Mouse (Mus musculus) spleen, postnatal 4 days (tissue): Measurements from ENCODE around the gene Ak1.

Source experiments
- DNase-seq, 2 experiments: peaks; one replicate each; pipeline ENCODE4 v3.0.0; 2022; ENCODE audit warnings: low spot score in 2 of 2

The Ak1 gene

GRCm38 (mm10) chr2:32654743-32655393 is 33.3 kb downstream of the Ak1 start:
- DNase-seq: no peak

DNA sequence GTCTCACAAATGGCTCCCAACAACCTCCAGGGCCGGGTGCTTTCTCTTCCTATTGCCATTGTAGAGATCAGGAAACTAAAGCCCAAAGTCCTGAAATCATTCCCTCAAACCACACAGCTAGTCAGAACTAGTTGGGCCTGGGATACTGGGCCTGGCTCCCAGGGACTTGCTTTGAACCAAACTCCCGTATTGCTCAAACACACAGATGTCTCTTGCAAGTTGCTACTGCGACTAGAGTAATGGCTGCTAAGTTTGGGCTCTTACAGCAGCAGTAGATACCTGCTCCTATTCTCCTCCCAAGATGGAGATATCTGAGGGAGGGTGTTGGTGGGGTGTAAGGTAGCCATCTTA is 33.8 kb downstream of the Ak1 start:
- DNase-seq: no peak

DNA sequence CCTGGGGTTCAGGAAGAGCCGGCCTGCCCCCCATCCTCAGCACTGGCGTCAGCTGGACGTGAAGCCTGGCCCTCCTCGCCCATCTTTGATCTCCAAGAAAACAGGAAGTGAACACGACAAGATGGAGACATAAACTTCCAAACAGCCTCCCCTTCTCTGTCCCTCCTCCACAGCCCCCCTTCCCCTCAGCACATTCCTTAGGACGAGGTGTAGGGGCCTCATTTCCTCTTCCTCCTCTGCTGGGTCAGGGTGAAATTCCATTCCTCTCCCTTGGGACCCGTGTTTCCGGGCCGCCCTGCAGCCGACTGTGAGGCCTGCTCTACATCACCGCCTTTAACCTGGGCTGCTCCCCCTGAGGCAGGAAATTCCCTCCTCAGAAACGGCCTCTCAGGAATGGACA is 34.3 kb downstream of the Ak1 start:
- DNase-seq: no peak

DNA sequence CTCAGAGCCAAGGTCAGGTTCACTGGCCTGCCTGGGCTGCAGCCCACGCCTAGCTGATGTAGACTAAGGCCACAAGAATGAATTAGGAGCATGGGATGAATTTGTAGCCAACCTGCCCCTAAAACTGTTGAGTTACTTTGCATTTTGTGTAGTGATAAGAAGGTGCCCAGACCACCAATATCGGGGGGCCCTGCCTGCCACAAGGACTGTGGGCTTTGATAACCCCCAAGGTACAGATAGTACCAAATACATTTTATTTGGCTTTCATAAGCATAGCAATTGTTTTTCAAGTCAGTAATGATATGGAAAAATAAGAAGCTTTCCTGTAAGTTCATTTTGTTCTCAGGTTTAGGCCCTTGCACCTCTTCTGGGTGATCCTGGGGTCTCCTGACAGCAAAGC is 37.3 kb downstream of the Ak1 start:
- no peak for DNase-seq

GRCm38 (mm10) chr2:32661509-32662107 is 40.0 kb downstream of the Ak1 start:
- DNase-seq: no peak

DNA sequence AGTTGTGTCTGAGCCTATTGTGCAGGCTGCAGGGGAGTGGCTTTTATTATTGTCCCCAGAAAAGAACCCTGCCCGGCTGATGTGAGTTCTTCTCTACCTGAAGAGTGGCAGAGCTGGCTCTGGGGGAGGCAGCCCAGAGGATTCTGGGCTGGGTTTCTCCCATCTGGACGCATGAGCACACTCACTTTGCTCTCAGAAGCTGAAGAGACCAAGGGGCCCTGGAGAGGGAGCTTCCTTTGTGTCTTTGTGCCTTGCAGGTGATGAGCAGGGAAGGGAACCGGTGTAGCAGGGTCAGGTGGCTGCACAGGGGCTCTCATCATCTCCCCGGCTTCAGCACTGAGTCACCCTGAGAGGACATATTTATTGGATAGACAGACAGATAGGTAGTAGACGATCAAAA is 40.7 kb downstream of the Ak1 start:
- no peak for DNase-seq

- DNase-seq: no peak
Observed at GRCm38 (mm10) chr2:32665345-32665744, 43.8 kb downstream of the Ak1 start.

- no peak for DNase-seq
Observed at GRCm38 (mm10) chr2:32665853-32666252, 44.3 kb downstream of the Ak1 start.

DNA sequence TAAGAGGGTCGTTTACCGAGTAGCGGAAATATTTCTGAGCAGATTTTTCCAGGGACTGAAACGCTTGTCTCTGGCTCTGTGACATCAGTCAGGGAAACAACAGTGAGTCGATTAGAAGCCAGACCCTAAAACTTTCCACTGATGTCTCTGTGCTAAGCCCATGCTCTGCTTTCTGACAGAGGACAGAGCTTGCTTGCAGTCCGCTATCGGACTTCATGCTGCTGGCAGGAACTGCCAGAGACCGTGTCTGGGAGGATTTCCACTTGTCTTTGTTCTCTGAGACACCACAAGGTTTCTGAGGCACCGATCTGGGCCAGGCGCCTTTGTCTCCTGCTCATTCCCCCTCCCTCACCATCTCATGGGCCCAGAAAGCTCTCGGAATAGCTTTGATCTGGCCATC is 46.2 kb downstream of the Ak1 start:
- no peak for DNase-seq

DNA sequence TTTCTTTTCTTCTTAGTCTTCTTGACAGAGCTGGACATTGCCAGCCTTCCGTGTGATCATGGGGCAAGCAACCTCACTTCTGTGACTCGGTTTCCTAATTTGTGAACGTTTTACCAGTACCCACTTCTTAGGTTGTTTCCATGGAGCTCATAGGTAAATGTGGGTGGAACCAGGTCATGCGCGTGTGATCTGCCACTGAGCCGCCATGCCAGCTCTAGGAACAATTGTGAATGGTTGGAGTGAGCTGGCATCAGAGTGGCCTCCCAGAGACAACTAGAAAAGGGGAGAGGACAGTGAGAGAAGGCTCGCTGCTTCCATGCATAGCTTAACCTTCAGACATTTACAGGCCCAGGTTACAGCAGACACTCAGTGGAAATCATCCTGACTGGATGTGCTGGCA is 46.6 kb downstream of the Ak1 start:
- no peak for DNase-seq

- no peak for DNase-seq
Observed at GRCm38 (mm10) chr2:32669876-32670275, 48.3 kb downstream of the Ak1 start.

DNA sequence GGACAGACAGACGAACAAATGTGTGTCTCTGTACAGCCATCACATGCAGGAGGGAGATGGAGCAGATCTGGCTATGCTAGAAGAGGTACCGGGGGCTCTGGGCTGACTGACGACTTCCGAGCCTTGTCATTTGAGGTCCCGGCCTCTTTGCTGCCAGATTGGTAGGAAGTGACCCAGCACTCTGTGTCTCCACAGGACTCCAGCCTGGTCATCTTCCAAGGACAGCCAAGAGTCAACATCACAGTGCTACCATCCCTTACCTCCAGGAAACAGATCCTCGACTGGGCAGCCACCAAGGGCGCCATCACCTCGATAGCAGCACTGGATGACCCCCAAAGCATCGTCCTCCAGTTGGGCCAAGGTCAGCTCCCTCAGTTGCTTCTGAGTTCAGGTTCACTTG is 49.6 kb downstream of the Ak1 start:
- no peak for DNase-seq

GRCm38 (mm10) chr2:32671907-32672595 is 50.5 kb downstream of the Ak1 start:
- DNase-seq: no peak

GRCm38 (mm10) chr2:32673176-32673917 is 51.8 kb downstream of the Ak1 start:
- no peak for DNase-seq

- no peak for DNase-seq
Observed at GRCm38 (mm10) chr2:32676821-32677220, 55.3 kb downstream of the Ak1 start.

GRCm38 (mm10) chr2:32677683-32678082 is 56.1 kb downstream of the Ak1 start:
- no peak for DNase-seq

GRCm38 (mm10) chr2:32680051-32680451 is 58.5 kb downstream of the Ak1 start:
- DNase-seq: no peak

- DNase-seq: no peak
Observed at GRCm38 (mm10) chr2:32680961-32681650, 59.5 kb downstream of the Ak1 start.

DNA sequence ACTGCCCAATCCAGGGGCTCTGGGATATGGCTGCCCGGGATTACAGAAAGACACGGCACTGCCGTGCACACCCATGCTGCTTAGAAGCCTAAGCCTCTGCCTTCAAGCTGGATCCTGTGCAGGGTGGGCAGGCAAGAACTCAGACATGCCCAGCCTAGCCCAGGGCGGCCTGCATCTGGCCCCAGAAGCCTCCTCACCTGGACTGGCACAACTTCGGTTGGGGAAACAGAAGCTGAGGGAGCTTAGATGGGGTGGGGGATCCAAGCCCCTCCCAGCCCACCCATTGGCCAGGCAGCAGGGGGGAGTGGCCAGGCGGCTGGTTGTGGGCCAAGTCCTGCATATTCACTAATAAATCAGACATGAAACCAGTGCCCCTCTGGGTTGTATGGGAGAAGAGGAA is 60.2 kb downstream of the Ak1 start:
- no peak for DNase-seq

DNA sequence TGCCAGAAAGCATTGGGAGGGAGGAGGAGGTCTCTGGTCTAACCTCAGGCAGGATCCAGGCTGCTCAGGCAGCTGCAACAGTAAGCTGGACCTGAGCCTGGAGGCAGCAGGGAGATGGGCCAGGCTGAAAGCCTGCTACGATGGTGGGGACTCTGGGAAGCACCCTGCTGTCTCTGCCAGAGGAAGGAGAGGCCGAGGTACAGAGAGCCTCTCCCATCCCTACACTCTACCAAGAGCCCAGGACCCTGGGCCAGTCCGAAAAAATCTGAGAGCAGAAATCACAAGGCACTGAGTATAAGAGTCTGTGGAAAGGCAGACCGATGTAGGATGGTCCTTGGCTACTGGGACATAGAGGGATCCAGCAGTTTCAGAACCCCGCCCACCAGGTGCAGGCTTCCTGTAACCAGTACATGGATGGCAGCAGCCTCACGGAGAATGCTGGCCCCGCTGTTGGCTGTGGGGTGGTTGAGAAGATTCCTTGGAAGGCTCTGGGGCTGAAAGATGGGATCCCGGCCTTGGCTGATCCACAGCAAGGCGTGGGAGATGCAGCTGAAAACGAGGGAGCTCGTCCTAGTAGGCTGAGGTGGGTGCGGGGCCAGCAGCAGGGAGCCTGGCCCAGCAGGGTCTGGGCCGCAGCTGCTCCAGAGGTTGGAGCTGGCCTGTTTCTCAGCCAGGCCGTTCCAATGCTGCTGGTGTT is 61.3 kb downstream of the Ak1 start:
- DNase-seq: no peak

DNA sequence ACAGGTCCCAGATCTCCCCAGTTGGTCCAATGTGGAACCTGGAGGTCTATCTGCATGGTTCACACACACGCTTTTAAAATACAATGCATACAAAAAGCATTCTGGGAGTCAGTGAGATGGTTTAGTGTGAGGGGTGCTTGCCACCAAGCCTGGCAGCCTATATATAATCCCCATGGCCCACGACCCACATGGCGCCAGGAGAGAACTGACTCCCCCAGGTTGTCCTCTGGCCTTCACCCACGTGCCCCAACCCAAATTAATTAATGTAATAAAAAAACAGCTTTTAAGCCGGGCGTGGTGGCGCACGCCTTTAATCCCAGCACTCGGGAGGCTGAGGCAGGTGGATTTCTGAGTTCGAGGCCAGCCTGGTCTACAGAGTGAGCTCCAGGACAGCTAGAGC is 62.1 kb downstream of the Ak1 start:
- DNase-seq: no peak
